Mouse (Mus musculus) stomach, embryonic 14.5 days (tissue): Measurements from ENCODE around the gene Rbm17. TPM values are rescaled to one million over a fixed set of nuclear protein-coding genes. Genes with fewer than 3 reads are reported as not detected.

Source experiments
- polyA plus RNA-seq: library from polyadenylated mRNA; unstranded; fragments of >200 nt; fragmentation: Nextera tagmentation; extraction: Ambion mirVana; gene quantifications from 2 replicates; pipeline ENCODE4 v1.2.1, GENCODE M21; 2014

The Rbm17 gene
- polyA plus RNA-seq, 1 experiment from 2014 or later, result 137 TPM

Other genes with a start within 250 kb of the Rbm17 start
- gene Pfkfb3, start 50.1 kb downstream of the Rbm17 start, polyA plus RNA-seq, result 16.1 and 17.5 TPM in 2 replicates
- gene Gm17490, start 22.1 kb upstream of the Rbm17 start, polyA plus RNA-seq, result not detected in 2 replicates
- not detected in 2 replicates for gene Il2ra, start 38.7 kb upstream of the Rbm17 start, polyA plus RNA-seq
- 0.80 and 1.5 TPM in 2 replicates for gene Il15ra, start 101.1 kb upstream of the Rbm17 start, polyA plus RNA-seq
- gene Fbh1, start 173.4 kb upstream of the Rbm17 start, polyA plus RNA-seq, result 131 and 136 TPM in 2 replicates
- 37.4 and 38.8 TPM in 2 replicates for gene Ankrd16, start 173.7 kb upstream of the Rbm17 start, polyA plus RNA-seq